Comparison of ENCODE assay signal across 17 mouse cellular contexts in genomic region chr3:69454330-69454729, GRCm38 (mm10).
DNase-seq lines count a peak whose midpoint lies in the region; ATAC-seq and TF ChIP-seq lines count a peak whose summit lies in the region.
"Had no signal": no experiment of that assay in that cellular context is flagged by ENCODE, and none has a peak within 500 bp of the region (broad histone marks: within the 10 kb centered on the region; RNA-seq: fewer than 3 reads in every experiment).

No protein-coding gene starts in this region.

- no peak overlapping the region for H3K4me3 ChIP-seq in layer of hippocampus, adult 2 months
- no peak overlapping the region for H3K4me3 ChIP-seq in stomach, postnatal 0 days (ENCODE audit: low read depth, low read length)
- H3K4me3 ChIP-seq in midbrain, embryonic 14.5 days (replicated peaks; ENCODE audit: low read depth, low read length) = no peak overlapping the region
- H3K4me3 ChIP-seq: embryonic facial prominence, embryonic 12.5 days; left cerebral cortex, adult 2 months had no signal

- no peak for DNase-seq in layer of hippocampus, adult 2 months (ENCODE audit: low spot score in 2 of 2)
- no peak for DNase-seq in layer of hippocampus, postnatal 36 days
- peak; percentile 9 for DNase-seq in ES-CJ7 (ENCODE audit: low read depth, low spot score)
- DNase-seq in induced T-regulatory cell, adult 2 months (ENCODE audit: low read depth) = peak; percentile 13
- no peak for DNase-seq in stomach, postnatal 0 days (ENCODE audit: low spot score)
- no peak for DNase-seq in midbrain, embryonic 14.5 days
- DNase-seq in left cerebral cortex, postnatal 10 days (ENCODE audit: extremely low spot score in 1 of 2, low spot score in 2 of 2) = no peak
- DNase-seq in testis, postnatal 10 days (ENCODE audit: low spot score) = no peak
- DNase-seq: cerebellum, adult 11-12 months; gastrocnemius, postnatal 25 days; heart, postnatal 36 days; right cerebral cortex, postnatal 25 days had no signal

- H3K9me3 ChIP-seq in stomach, postnatal 0 days (ENCODE audit: control insufficient read depth, low read length) = no peaks in the 10 kb centered on the region
- H3K9me3 ChIP-seq in midbrain, embryonic 14.5 days (ENCODE audit: control insufficient read depth, low read length) = no peaks in the 10 kb centered on the region
- H3K9me3 ChIP-seq: embryonic facial prominence, embryonic 12.5 days had no signal

- no peaks in the 10 kb centered on the region for H3K4me1 ChIP-seq in stomach, postnatal 0 days (replicated peaks; ENCODE audit: control insufficient read depth, insufficient read depth)
- no peaks in the 10 kb centered on the region for H3K4me1 ChIP-seq in midbrain, embryonic 14.5 days (ENCODE audit: control insufficient read depth, insufficient read depth, low read length)
- H3K4me1 ChIP-seq: embryonic facial prominence, embryonic 12.5 days had no signal

- intact Hi-C loops in left cerebral cortex, postnatal 10 days (cut with DNase I) = no loop called here

- TF ChIP-seq EP300 in stomach, postnatal 0 days (optimal IDR thresholded peaks at IDR 0.05) = no peak

- no peak overlapping the region for H3K27ac ChIP-seq in layer of hippocampus, adult 2 months
- H3K27ac ChIP-seq in stomach, postnatal 0 days (replicated peaks) = no peak overlapping the region
- H3K27ac ChIP-seq in midbrain, embryonic 14.5 days (replicated peaks; ENCODE audit: low read depth, low read length) = no peak overlapping the region
- H3K27ac ChIP-seq: embryonic facial prominence, embryonic 12.5 days; hindbrain, postnatal 0 days; left cerebral cortex, adult 2 months had no signal

- no peak overlapping the region for H3K4me2 ChIP-seq in stomach, postnatal 0 days (replicated peaks; ENCODE audit: low read depth)
- H3K4me2 ChIP-seq in midbrain, embryonic 14.5 days (ENCODE audit: low read length) = no peak overlapping the region
- H3K4me2 ChIP-seq: embryonic facial prominence, embryonic 12.5 days; heart, embryonic 11.5 days had no signal

- H3K36me3 ChIP-seq in stomach, postnatal 0 days (ENCODE audit: control insufficient read depth, insufficient read depth, low read length) = no peaks in the 10 kb centered on the region
- no peaks in the 10 kb centered on the region for H3K36me3 ChIP-seq in midbrain, embryonic 14.5 days (ENCODE audit: control insufficient read depth, insufficient read depth, low read length)
- H3K36me3 ChIP-seq: embryonic facial prominence, embryonic 12.5 days had no signal

- 75% methylated on average over 3 of the region's 3 CpGs for WGBS in stomach, postnatal 0 days
- 85% methylated on average over 3 of the region's 3 CpGs for WGBS in midbrain, embryonic 14.5 days

- peak; percentile 40 for TF ChIP-seq CTCF in layer of hippocampus, adult 2 months (conservative IDR thresholded peaks at IDR 0.05)
- TF ChIP-seq CTCF in stomach, postnatal 0 days (IDR thresholded peaks at IDR 0.05; ENCODE audit: low read depth) = peak; percentile 36; the same call in 1 of the 2 replicates

- ATAC-seq in stomach, postnatal 0 days (ENCODE audit: low FRiP score, low TSS enrichment) = no peak
- no peak for ATAC-seq in midbrain, embryonic 14.5 days (ENCODE audit: low FRiP score, low TSS enrichment)
- ATAC-seq: hindbrain, postnatal 0 days; midbrain, embryonic 16.5 days had no signal

- H3K27me3 ChIP-seq in stomach, postnatal 0 days (ENCODE audit: control insufficient read depth, insufficient read depth, low read length) = no peaks in the 10 kb centered on the region
- H3K27me3 ChIP-seq in midbrain, embryonic 14.5 days (ENCODE audit: control insufficient read depth, insufficient read depth, low read length) = no peaks in the 10 kb centered on the region
- H3K27me3 ChIP-seq: embryonic facial prominence, embryonic 12.5 days had no signal

- no peak overlapping the region for H3K9ac ChIP-seq in stomach, postnatal 0 days (ENCODE audit: low read length)
- H3K9ac ChIP-seq in midbrain, embryonic 14.5 days (replicated peaks; ENCODE audit: low read length) = no peak overlapping the region
- H3K9ac ChIP-seq: embryonic facial prominence, embryonic 12.5 days had no signal

Comparison
In these comparisons a context has a peak if more than half of its experiments do, and no peak if none do; other contexts are left out.
1. DNase-seq: peak in ES-CJ7 (single experiment) and induced T-regulatory cell, adult 2 months (single experiment); none in layer of hippocampus, adult 2 months (0 of 2), layer of hippocampus, postnatal 36 days (0 of 2), stomach, postnatal 0 days (single experiment), midbrain, embryonic 14.5 days (single experiment), left cerebral cortex, postnatal 10 days (0 of 2) and testis, postnatal 10 days (single experiment).